Mouse (Mus musculus) cortical plate, adult 2 months (tissue): ENCODE measurements around the gene Gm20683.

Source experiments
- CTCF ChIP-seq: fragments of 200-500 bp; IDR thresholded peaks from 2 replicates; pipeline ENCODE4 v1.5.1; 2011; ENCODE audit warnings: mild to moderate bottlenecking, control low read depth, low read length; ENCODE audit not compliant: insufficient read depth; ENCODE audit errors: extremely low read depth
- POLR2A ChIP-seq: fragments of 200-500 bp; IDR thresholded peaks from 2 replicates; pipeline ENCODE4 v1.6.1; 2011; ENCODE audit warnings: mild to moderate bottlenecking, low read length, control low read depth; ENCODE audit not compliant: insufficient read depth; ENCODE audit errors: extremely low read depth

DNA sequence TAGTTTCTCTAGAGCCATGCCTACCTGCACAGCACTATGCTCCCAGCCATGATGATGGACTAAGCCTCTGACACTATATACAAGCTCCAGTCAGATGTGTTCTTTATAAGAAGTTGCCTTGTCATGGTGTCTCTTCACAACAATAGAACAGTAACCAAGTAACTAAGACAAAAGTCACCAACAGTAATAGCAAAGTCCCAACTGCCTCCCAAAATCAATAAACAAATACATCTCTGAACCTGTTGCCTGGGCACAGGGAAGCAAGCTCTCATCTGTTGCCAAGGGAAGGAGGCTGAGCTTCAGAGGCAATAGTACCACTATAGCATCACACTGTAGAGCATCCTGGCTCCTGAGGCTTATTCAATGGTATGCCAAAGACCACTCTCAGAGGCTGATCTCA is 45.2 kb upstream of the Gm20683 start:
- TF ChIP-seq CTCF (no peak), POLR2A (no peak)
